Mouse (Mus musculus) heart, adult 9 months (tissue): ENCODE data around the gene Pip4k2b.
A peak's percentile ranks its signal among the peaks of the same experiment; 100 is the strongest.

ENCODE experiments used
- DNase-seq, 2 experiments: peaks; one replicate each; pipeline ENCODE4 v3.0.0; 2022; ENCODE audit warnings: low spot score in 2 of 2

Gene Pip4k2b

DNA sequence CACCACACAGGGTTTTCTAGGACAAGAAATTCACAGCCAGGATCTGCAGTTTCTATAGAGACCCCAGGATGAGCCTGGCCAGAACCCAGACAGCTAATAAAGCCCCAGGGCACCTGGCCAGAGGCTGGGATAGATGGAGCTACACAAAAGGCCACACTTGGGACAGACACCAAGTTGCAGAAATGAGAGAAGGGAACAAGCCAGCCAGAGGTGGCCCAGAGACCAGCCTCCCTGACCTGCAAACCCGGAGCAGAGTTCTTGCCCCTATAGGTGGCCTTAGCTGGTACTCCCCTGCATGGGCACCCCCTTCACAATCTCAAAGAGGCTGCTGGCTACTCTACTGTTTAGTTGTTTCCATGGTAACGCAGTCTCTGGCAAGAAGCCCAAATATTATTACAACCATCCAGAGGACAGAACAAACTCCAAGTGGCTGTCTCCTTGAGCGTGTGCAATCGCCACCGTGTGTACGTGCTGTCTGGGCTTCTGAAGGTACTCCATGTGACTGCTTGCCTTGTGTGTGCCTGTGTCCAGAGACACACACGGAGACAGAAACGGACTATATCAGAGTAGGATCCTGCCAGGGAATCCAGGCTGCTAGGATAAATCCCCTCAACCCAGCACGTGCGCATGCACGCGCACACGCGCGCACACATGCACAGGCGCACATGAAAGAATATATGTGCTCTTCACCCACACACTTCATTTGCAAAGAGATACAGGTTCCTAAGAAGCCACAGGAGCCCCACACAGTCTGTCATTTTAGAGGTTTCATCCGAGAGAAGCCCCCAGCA lies 49.4 kb downstream of the Pip4k2b start:
- DNase-seq = peak in 1 of 2 experiments; percentile 38

- DNase-seq = no peak
Observed at GRCm38 (mm10) chr11:97694435-97694834, 50.1 kb downstream of the Pip4k2b start.

- DNase-seq = peak in 1 of 2 experiments; percentile 47
Observed at GRCm38 (mm10) chr11:97689861-97690260, 54.6 kb downstream of the Pip4k2b start.

DNA sequence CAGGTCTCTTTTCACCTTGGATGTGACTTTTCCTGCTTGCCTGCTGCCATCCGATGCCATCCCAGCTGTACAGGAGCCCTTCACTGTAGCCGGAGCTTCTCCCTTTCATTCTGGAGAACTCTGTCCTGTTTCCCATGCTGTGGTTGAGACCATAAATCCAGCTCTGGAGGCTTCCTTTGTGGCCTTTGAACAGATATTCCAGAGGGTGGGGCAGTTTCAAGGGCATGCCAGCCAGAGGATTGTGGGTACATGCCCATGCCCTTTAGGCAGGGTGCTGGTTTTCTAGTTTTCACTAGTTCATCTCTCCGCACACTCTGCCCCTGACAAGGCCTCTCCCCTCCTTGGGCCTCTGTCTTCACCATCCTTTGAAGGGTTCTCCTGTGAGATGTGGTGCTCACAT lies 57.4 kb downstream of the Pip4k2b start:
- DNase-seq = no peak

DNA sequence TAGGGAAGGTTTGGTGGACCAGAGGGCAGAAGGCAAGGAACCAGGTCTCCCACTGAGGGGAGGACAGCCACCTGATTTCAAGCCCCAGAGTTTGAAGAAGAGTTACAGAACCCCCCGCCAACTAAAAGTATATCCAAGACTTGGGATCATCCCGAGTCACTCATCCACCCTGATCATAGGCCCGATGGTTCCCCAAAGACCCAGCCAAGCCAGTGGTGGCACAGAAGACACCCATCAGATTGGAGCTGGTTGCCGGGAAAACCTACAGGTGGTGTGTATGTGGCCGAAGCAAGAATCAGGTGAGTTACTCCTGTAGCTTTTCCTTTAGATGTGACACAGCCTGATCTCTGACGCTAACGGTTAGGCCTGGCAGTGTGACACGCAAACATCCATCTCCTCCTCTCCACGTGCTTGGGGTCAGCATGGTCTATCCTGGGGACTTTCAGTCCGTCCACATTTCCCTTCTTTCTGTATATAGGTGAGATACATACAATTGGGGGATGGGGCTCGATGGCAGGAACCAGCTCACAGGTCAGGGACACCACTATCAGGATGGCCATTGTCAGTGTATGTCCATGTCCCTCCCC lies 58.1 kb downstream of the Pip4k2b start:
- no peak for DNase-seq

GRCm38 (mm10) chr11:97685613-97686321 lies 58.7 kb downstream of the Pip4k2b start, which contains the start of gene Cisd3:
Gene Cisd3, plus strand, starts transcription at chr11:97685826.
- peak; percentile 96 to 97 for DNase-seq

DNA sequence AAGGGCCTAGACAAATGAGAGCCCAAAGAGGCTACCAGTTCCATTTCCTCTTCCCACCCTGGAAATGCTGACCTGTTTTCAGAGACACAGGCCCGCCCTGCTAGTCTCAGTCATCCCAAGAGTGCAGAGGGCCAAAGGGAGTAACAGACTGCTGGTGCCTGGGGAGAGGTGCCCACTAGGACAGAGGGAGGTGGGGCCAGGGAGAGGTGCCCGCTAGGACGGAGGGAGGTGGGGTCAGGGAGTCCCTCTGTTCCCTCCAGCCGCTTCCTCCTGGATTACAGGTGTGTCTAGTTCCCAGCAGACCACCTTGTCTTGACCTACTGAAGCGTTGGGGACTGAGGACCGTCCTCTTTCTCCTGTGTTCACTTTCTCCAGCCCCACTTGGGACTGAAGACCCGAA lies 59.7 kb downstream of the Pip4k2b start:
- peak; percentile 36 to 49 for DNase-seq

- DNase-seq = peak in 1 of 2 experiments; percentile 36
Observed at GRCm38 (mm10) chr11:97684063-97684680, 60.3 kb downstream of the Pip4k2b start.

DNA sequence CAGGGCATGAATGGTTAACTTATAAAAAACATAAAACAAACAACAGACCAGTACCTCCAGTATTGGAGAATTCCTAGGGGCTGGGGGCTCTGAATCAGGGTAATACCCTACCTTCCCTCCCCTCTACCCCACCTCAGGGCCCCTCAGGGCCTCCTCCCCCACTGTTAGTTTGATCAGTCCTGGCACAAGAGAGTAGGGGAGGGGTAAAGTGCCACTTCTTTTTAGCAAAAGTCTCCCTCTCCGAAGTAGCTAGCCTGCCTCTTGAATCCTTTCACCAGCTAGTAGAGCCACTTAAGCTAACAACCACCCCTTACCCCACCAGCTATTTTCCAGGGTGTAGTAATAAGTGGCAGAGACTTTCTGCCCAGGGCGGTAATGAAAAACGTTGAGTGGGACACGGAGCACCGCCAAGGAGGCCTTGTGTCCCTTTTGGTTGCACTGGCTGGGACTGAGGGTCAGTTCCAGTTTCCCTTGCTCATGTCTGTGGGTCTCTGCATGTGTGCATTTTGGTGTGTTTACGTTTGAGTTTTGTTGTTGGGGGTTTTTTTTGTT lies 61.9 kb downstream of the Pip4k2b start:
- no peak for DNase-seq

DNA sequence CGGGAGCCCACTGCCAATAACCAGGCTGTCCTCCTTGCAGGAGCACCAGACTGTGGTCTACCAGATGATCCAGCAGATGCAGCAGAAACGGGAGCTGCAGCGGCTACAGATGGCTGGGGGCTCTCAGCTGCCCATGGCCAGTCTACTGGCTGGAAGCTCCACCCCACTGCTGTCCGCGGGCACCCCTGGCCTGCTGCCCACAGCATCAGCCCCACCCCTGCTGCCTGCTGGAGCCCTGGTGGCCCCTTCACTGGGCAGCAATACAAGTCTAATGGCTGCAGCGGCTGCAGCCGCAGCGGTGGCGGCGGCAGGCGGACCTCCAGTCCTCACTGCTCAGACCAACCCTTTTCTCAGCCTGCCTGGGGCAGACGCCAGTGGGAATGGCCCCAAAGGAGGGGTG lies 64.1 kb downstream of the Pip4k2b start:
- DNase-seq = no peak

- no peak for DNase-seq
Observed at GRCm38 (mm10) chr11:97678301-97678700, 66.2 kb downstream of the Pip4k2b start.

DNA sequence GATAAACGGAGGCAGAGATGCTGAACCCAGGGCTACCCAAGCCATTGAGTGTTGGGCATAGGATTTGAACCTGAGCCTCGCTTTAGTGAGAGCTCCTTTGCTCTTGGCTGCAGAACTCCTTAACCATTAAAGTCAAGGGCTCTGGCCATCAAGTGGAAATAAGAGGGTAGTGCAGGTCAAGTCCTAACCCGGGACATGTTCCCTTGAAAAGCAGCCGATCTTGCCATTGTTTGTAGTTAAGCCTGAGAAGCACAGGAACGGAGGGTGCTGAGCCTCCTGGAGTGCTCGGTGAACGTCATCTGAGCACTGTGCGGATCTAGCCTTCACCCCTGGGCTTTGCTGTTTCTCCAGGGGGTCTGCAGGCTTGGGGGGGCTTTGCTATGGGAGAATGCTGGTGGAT lies 66.7 kb downstream of the Pip4k2b start:
- DNase-seq = no peak

DNA sequence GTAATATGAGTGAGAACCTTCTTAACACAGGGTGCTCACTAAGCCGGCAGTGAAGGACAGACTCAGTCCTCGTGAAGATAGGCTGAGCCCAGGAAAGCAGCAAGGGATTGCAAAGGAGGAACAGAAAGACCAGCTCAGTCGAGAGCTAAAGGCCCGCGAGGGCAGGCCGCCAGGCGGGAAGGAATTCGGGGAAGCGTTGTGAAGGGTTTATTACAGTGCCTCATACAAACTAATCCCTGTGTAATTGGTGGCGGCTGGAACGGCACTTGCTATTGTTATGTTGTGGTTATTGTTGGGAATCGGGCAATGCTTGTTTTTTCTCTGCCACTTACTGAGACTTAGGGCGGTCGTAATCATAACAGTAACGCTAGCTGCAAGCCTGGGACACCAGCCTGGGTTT lies 67.1 kb downstream of the Pip4k2b start:
- no peak for DNase-seq

- DNase-seq = no peak
Observed at GRCm38 (mm10) chr11:97676050-97676754, 68.3 kb downstream of the Pip4k2b start.

DNA sequence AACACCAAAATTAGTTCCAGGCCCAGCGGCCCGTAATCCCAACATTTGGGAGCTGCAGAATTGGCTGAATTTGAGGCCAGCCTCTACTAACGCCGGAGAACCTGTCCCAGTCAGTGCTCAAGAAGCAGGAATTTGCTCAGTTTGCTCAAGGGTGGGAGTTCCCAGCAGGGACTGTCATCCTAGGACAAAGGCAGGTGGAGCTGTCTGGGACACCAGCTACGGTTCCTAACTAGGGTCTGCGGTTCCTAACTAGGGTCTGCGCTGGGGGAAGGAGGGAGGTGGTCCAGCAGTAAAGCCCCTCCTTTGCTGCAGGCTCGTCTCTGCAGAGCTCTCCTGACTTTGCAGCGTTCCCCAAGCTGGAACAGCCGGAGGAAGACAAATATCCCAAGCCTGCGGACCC lies 71.4 kb downstream of the Pip4k2b start:
- DNase-seq = no peak

DNA sequence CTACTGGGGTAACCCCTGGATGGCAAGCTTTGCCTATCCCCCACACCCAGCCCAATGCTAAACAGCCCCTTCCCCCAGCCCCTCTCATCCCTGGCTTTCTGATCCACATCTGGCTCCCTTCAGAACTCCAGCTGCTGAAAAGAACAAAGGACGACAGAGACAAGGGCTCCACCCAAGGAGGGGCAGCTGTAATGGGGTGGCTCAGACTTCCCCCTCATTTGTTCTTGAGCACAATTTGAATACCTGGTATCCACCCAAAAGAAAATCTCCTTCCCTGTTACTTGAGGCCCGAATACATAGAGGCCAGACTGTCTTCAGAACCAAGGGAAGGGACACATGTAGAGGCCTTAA lies 73.4 kb downstream of the Pip4k2b start:
- no peak for DNase-seq

DNA sequence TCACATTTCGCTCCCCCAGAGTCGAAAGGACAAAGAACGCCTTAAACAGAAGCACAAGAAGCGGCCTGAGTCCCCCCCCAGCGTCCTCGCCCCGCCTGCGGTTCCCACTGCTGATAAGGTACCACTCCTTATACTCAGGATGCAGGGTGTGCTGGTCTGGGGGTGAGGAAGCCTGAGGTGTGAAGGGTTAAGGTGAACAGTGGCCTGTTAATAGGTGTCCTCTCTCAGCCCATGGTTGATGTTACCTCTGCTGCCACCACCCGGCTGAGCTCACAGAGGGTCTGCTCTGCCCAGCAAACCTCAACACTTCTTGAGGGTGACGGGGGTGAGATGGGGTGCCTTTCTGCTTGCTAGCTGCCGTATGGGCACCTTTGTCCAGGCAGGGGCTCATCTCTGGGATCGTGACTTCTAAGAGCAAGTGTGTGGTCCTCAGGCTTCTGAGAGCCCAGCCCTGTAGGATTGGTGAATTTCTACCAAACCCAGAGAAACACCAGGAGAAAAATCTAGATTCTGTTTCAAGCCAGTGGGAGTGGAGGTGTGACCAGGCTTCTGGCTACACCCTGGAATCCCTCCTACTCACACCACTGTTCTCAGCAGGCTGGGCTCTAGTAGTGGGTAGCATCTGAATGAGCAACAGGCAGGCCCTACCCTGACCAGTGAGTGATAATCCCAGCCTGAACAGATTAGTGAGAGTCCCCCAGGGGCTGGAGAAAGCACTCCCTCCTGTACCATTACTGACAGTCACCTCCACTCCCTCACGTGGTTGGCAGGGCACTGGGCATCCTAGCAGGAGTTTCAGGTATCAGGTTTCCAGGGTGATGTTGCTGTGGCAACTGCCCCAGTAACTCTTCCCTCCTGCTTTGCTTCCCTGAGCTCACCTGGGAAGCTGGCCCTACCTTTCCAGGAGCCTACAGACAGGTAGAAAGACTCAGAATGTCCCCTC lies 74.0 kb downstream of the Pip4k2b start:
- no peak for DNase-seq

GRCm38 (mm10) chr11:97669829-97670228 lies 74.7 kb downstream of the Pip4k2b start:
- DNase-seq = peak; percentile 58 to 76

DNA sequence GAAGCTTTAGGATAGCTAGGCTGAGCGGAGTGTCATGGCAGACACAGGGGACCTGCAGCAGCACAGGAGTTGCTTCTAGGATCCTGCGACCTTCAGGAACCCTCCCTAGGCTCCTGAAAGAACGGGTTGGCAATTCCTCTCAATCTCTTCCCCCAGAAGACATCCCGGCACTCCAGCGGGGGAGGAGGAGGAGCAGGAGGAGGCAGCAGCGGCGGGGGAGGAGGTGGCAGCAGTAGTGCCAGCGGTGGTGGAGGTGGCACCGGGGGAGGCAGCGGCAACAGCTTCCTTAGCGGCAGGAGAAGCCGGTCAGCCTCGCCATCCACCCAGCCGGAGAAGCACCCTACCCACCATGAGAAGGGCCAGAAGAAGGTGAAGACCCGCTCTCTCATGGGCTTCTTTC lies 75.2 kb downstream of the Pip4k2b start:
- no peak for DNase-seq

- DNase-seq = no peak
Observed at GRCm38 (mm10) chr11:97668160-97668559, 76.3 kb downstream of the Pip4k2b start.
